Mouse (Mus musculus) ES-E14 (cell line): ENCODE data around the gene Kctd14. TPM values are rescaled to one million over a fixed set of nuclear protein-coding genes. Genes with fewer than 3 reads are reported as not detected.

Experiments
- DNase-seq: peaks from one replicate; pipeline ENCODE4 v3.0.0-alpha.2; 2013; ENCODE audit warnings: low read depth, low spot score
- H3K27ac ChIP-seq: 2 replicates; pipeline ENCODE4 v1.5.1; 2012; ENCODE audit warnings: low read depth, mild to moderate bottlenecking, low read length, moderate library complexity, mixed read lengths; ENCODE audit not compliant: poor library complexity, insufficient read depth, severe bottlenecking
- H3K36me3 ChIP-seq: 2 replicates; pipeline ENCODE4 v1.6.1; 2012; ENCODE audit warnings: mild to moderate bottlenecking, low read length, moderate library complexity, mixed read lengths; ENCODE audit not compliant: control insufficient read depth, poor library complexity, insufficient read depth, severe bottlenecking
- H3K4me1 ChIP-seq, 2 experiments: fragments of 150-350 bp in 1 of 2; sonication (generic) in 1 of 2; 2 replicates each; pipeline ENCODE4 v1.6.1; 2012; ENCODE audit warnings: low read length in 2 of 2, mild to moderate bottlenecking in 1 of 2, mixed read lengths in 1 of 2; ENCODE audit not compliant: control insufficient read depth in 2 of 2, insufficient read depth in 2 of 2, poor library complexity in 1 of 2
- H3K4me3 ChIP-seq, 2 experiments: fragments of 150-350 bp in 1 of 2; sonication (generic) in 1 of 2; 2 replicates each; pipeline ENCODE4 v1.5.1; 2012; ENCODE audit warnings: low read length in 2 of 2, low read depth in 1 of 2, mild to moderate bottlenecking in 1 of 2, mixed read lengths in 1 of 2; ENCODE audit not compliant: insufficient read depth in 1 of 2, poor library complexity in 1 of 2, severe bottlenecking in 1 of 2
- H3K9ac ChIP-seq: 2 replicates; pipeline ENCODE4 v1.6.1; 2012; ENCODE audit warnings: low read depth, mild to moderate bottlenecking, low read length, mixed read lengths; ENCODE audit not compliant: poor library complexity, insufficient read depth, severe bottlenecking
- H3K9me3 ChIP-seq: fragments of 150-350 bp; sonication (generic); 2 replicates; pipeline ENCODE4 v1.6.1; 2012; ENCODE audit warnings: low read depth, mild to moderate bottlenecking, low read length; ENCODE audit not compliant: control insufficient read depth, insufficient read depth
- CHD2 ChIP-seq: IDR thresholded peaks from 2 replicates; pipeline ENCODE4 v1.6.1; 2014; ENCODE audit warnings: mild to moderate bottlenecking, low read depth, low read length, inconsistent platforms
- HCFC1 ChIP-seq: IDR thresholded peaks from 2 replicates; pipeline ENCODE4 v1.6.1; 2012; ENCODE audit warnings: low read length, inconsistent platforms, borderline replicate concordance; ENCODE audit not compliant: insufficient read depth
- MAFK ChIP-seq: IDR thresholded peaks from 2 replicates; pipeline ENCODE4 v1.6.1; 2014; ENCODE audit warnings: mild to moderate bottlenecking, low read depth, low read length, inconsistent platforms; ENCODE audit not compliant: insufficient read depth
- ZC3H11A ChIP-seq: IDR thresholded peaks from 2 replicates; pipeline ENCODE4 v1.6.1; 2012; ENCODE audit warnings: low read depth, mild to moderate bottlenecking, inconsistent platforms, low read length, borderline replicate concordance
- ZNF384 ChIP-seq: IDR thresholded peaks from 2 replicates; pipeline ENCODE4 v1.6.1; 2012; ENCODE audit warnings: low read depth, low read length, inconsistent platforms
- in situ Hi-C, 2 experiments: fragments of 600-800 bp; cut with MboI; formaldehyde crosslinking; loops; one replicate each; pipeline ENCODE4 v1.15.1; 2025; ENCODE audit warnings: low sequenced_read_pairs in 2 of 2, inconsistent platforms in 1 of 2; ENCODE audit not compliant: unreplicated experiment in 2 of 2
- total RNA-seq: library from RNA; depleted of rRNA; stranded (reverse); fragments of 300-350 nt; gene quantifications from 2 replicates; pipeline ENCODE4 v1.2.3, GENCODE M21; 2012

The Kctd14 gene
- total RNA-seq, 1 experiment: 0.09 TPM

DNA sequence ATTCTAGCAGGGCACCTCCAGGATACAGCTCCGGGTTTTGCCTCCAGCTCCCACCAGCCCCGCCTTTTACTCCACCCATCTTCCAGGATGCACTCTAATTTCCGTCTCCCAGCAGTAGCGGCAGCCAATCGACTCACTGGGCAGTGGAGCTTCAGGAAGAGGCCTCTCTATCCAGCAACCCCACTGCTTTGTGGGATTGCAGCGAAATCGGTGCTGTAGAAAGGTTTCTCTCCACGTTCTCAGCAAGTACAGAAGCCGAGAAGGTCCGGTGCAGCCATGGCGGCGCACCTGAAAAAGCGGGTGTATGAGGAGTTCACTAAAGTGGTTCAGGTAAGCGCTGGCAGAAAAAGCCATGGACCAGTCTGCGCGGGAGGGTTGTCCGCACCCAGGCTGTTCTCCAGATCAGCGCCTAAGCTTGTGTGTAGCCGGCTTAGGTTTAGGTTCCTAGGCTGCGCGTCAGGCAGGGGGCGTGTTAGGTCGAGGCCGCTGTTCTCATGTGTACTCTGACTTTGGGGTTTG is 29.8 kb downstream of the Kctd14 start, which contains the start of gene Ints4:
Gene Ints4 (plus strand): TSS at position 136 of the 519 bp plus-strand sequence.
- no peaks in the 10 kb centered on the region; a peak in 1 of 4 replicates for H3K4me1 ChIP-seq
- peak; percentile 91 for DNase-seq
- H3K4me3 ChIP-seq: peak within 1 kb of the TSS; percentile 89 to 98
- H3K36me3 ChIP-seq: peaks cover 7% of the 10 kb centered on the region
- TF ChIP-seq HCFC1 (peak; percentile 78; the same call in 1 of the 2 replicates), ZC3H11A (no peak)
- H3K9me3 ChIP-seq: no peaks in the 10 kb centered on the region
- H3K9ac ChIP-seq: peak within 1 kb of the TSS; percentile 89
- no peak within 1 kb of the TSS for H3K27ac ChIP-seq
- in situ Hi-C loops: no loop called here

DNA sequence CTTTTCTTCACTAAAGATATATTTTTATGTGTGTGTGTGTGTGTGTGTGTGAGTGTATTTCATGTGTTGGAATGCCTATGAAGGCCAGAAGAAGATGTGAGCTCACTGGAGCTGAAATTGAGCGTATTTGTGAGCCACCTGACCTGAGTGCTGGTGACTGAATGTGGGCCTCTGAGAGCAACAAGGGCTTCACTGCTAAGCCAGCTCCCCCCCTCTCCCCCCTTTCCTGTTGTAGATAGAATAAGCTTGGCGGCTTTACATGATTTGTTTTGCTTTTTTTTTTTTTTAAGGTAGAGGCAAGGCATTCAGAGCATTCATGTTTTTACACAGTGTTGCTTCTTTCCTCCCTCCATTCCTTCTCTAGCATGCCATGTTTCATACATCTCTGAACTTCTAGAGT is 32.3 kb downstream of the Kctd14 start:
- Histone ChIP-seq H3K9ac (no peak overlapping the region), H3K36me3 (peaks cover 10% of the 10 kb centered on the region), H3K4me3 (no peak overlapping the region), H3K4me1 (no peaks in the 10 kb centered on the region; a peak in 1 of 4 replicates), H3K9me3 (no peaks in the 10 kb centered on the region), H3K27ac (no peak overlapping the region)
- in situ Hi-C loops: no loop called here
- TF ChIP-seq ZC3H11A: no peak
- no peak for TF ChIP-seq HCFC1
- TF ChIP-seq ZNF384: no peak
- TF ChIP-seq MAFK: no peak
- TF ChIP-seq CHD2: no peak
- no peak for DNase-seq

DNA sequence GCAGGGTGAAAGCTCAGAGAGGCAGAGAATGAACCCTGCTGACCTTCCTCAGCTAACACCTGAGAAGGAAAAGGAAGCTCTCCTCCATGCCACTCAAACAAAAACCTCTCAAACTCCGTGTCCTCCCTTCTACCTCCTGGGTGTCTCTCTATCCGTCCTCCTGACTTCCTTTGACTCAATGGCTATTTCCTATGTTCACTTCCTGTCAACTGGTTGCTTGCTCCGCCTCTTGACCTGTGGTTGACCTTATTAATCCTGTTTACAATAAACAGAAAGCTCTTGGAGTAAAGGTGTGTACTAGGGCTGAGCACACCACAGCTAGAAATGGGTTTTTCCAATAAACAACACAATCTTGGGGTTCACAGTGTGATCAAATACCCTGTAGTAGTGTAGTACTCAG is 40.0 kb downstream of the Kctd14 start:
- H3K4me3 ChIP-seq: peak overlapping the region in 1 of 2 experiments; percentile 19; a peak in 1 of 4 replicates
- DNase-seq: peak; percentile 27
- peaks cover 2% of the 10 kb centered on the region for H3K36me3 ChIP-seq
- in situ Hi-C loops: no loop called here
- H3K4me1 ChIP-seq: peaks cover 3% of the 10 kb centered on the region in 2 experiments; a peak in 2 of 4 replicates
- H3K9ac ChIP-seq: peak overlapping the region; percentile 57; the same call in 1 of the 2 replicates
- no peaks in the 10 kb centered on the region for H3K9me3 ChIP-seq
- TF ChIP-seq MAFK: no peak
- no peak for TF ChIP-seq CHD2
- no peak for TF ChIP-seq ZC3H11A
- TF ChIP-seq ZNF384: no peak
- no peak for TF ChIP-seq HCFC1
- H3K27ac ChIP-seq: no peak overlapping the region; the same call in 1 of the 2 replicates

DNA sequence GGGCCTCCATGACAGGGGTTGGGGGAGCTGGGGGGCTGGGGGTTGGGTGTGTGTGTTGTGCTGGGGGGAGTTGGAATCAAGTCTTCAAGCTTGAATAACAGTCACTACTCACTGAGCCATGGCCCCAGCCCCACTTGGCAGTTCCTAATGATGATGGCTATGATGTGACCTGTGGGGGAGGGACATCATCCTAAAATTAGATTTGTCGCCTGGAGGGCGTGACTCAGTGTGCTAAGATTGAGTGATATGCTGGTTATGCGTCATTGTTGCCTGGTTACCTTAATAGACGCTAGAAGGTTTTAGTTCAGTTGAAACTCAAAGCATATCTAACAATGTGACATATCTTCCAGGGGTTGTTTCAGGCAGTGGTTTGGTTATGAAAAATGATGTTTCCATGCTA is 41.3 kb downstream of the Kctd14 start:
- TF ChIP-seq ZC3H11A (no peak), HCFC1 (no peak), MAFK (no peak), CHD2 (no peak)
- no peak overlapping the region for H3K27ac ChIP-seq
- DNase-seq: no peak
- H3K4me1 ChIP-seq: peaks cover 3% of the 10 kb centered on the region in 2 experiments; a peak in 2 of 4 replicates
- H3K36me3 ChIP-seq: no peaks in the 10 kb centered on the region; the same call in 1 of the 2 replicates
- in situ Hi-C loops: no loop called here
- H3K4me3 ChIP-seq: no peak overlapping the region
- no peak overlapping the region for H3K9ac ChIP-seq
- H3K9me3 ChIP-seq: no peaks in the 10 kb centered on the region

DNA sequence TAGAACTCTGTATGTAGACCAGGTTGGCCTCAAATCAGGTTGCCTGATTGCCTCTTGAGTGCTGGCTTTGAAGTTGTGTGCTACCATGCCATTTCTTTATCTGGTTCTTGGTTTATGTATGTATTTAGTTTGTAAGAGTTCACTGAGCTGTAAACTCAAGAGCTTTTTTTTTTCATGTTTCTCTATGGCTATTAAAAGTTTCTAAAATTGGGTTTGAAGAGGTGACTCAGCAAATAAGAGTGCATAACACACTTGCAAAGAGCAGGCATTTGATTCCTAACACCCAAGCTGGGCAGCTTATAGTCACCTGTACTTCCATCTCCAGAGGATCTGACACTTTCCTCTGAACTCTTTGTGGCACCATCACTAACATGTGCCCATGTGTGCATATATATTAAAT is 43.9 kb downstream of the Kctd14 start:
- DNase-seq: no peak
- no peak overlapping the region for H3K27ac ChIP-seq
- H3K9ac ChIP-seq: no peak overlapping the region
- H3K4me3 ChIP-seq: no peak overlapping the region
- H3K4me1 ChIP-seq: peaks cover 3% of the 10 kb centered on the region in 2 experiments; a peak in 2 of 4 replicates
- no peaks in the 10 kb centered on the region for H3K9me3 ChIP-seq
- in situ Hi-C loops: no loop called here
- TF ChIP-seq CHD2 (no peak), ZC3H11A (no peak), ZNF384 (no peak), HCFC1 (no peak), MAFK (no peak)
- H3K36me3 ChIP-seq: no peaks in the 10 kb centered on the region
